Mouse (Mus musculus) heart, adult 11 months (tissue): ENCODE measurements at regions not wholly inside any gene's neighbourhood (a gene's known extent, or its start where the extent isn't known, plus 50 kb on each side); places are given as distances from the start of the nearest gene placed in this dataset.
A peak's percentile ranks its signal among the peaks of the same experiment; 100 is the strongest.

Source experiments
- DNase-seq: peaks from one replicate; pipeline ENCODE4 v3.0.0; 2022

DNA sequence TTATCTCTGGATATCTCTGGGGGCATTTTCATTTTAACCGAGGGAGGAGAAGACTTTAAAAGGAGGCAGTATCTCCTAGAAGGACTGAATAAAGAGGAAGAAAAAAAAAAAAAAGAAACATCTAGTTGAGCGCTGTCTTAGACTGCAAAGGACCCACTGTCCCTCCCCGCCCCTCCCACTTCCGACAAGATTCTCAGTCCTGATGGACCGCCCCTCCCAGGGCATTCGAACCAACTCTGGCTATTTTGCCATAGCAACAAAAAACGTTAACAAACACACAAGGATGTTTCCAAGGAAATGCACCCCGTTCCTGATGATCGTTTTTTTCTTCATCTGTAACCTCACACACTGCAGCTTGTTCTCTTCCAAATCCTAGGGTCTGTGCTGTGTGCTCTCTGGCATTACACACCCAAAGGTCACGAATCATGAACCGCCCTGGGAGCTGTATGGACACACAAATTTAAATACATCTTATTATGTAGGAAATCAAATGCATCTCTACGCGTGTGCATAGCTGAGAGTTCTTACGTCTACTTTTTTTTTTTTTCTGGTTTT is 75.8 kb downstream of the Rnd3 start:
- peak; percentile 89 for DNase-seq

DNA sequence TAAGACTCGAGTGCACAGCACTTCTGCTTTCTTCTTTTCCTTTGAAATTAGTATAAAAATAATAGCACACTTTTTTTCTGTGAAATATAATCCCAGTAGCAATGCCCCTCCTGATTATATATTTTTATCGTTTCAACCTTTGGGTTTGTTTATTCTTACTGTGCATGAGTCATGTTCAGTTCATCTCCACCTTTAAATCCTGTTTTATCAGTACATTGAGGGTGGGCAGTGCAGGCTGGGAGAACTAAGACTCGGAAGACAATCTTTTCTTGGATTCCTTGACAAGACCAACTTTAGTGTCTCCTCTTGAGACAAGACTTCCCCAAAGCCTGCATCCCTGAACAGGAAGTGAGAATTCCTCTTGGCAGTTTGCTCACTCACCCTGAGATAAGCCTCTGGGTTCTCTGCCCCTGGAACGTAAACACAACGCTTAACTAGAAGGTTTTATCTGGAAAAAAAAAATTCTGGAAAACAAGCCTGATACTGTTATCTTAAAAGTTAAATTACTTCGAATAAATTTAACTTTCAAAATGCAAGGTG is 76.5 kb downstream of the Rnd3 start:
- peak; percentile 78 for DNase-seq

DNA sequence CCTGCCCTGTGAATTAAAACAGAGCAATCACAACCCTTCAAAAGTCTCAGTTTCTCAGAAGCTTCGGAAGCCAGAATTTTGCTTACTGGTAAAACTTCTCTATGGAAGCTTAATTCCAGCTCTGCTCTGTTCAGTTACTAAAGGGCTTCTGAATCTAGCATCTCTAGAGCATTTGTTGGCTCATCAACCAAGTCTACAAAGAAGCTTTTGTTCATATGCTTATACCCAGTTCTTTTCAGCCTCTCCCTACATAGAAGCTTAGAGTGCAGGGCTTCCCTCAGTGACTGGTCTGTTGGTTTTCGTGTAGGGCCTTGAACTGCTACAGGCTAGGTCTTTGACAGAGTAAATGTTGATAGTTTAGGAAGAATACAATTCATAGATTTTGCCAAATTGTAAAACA is 78.0 kb downstream of the Rnd3 start:
- DNase-seq: no peak

DNA sequence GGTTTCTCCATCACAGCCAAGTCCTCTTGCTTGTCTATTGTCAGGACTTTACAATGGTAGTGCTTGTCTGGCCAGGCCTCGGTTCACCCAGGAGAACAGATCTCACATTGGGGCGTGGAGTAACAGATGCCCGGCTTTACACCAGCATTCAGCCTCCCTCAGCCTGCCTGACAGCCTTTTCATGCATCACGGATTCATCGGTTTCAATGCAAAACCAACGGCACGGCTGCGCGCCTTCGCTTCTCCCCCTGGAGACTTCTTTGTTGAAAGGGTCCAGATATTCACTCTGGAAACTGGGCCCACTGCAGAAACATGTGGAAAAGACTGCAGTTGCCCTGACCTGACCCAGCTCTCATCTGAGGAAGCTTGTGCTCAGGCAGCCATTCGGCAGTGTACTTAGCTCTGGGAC is 82.5 kb downstream of the Rnd3 start:
- DNase-seq: peak; percentile 84

DNA sequence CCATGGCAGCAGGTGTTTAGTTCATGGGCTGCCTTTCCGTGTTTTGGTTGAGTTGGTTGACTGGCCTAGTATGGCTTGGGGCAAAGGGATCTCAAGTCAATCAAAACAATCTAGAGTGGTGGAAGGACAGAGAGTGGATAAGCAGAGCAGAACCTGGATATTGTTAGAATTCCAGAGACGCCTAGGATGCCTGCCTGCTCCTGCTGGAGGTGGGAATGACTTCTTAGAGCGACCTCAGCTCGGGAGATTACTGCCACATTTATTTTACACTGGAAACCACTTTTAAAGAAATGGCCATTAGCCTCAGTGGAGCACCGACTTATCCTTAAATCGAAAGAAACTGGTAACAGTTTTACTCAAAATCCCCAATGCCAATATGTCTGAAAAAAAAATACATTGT is 83.1 kb downstream of the Rnd3 start:
- no peak for DNase-seq

DNA sequence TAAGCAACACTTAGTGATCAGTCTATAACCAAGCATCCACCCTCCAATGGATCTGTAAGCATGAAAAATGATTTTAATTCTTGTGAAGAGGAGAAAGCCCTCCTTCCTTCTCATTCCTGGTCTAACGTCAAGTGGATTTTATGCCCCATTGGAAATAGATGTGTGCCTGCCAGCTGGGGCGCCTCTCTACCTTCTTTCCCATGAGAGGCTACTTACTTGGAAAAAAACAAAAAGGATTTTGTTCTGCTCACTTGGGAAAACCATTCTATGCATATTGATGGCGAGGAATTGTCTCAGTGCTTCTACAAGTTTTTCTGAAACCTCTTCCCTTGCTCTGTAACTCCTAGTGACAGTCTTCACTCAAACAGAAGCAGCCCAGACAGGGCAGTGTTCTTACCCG is 84.1 kb downstream of the Rnd3 start:
- peak; percentile 22 for DNase-seq

DNA sequence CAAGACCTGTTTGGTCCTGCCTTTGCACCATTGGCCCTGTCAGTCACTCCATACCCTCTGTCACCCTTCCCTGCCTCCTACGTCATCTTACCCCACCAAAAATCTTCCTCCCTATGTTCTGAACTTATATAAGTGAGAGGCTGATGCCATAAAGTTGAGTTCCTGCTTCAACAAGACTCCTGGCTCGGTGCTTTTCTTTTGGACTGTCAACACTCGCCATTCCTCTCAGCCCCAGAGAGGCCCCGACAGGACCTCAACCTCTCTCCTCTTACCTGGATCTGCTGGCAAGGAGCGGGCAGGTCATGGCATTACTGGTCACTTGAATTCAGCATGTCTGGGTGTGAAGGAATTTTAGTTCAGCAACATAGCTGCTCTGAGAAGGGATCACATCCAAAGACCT is 86.9 kb downstream of the Rnd3 start:
- peak; percentile 70 for DNase-seq

DNA sequence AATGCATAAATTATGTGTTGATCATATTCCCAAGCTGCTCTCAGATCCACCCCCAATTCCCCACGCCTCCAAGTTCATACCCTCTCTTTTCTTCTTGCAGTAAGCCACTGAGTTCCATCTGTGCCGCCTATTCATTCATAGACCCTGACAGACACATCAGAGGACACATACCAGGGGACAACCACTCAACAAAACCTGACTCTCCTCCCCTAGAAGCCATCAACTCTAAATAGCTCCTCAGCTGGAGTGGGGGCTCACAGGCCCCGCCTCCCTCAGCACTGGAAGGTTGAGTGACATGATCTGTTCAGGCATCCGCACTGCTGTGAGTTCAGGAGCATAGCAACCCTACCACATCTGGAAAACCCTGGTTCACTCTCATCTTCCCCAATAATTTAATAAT is 90.8 kb downstream of the Rnd3 start:
- peak; percentile 82 for DNase-seq

DNA sequence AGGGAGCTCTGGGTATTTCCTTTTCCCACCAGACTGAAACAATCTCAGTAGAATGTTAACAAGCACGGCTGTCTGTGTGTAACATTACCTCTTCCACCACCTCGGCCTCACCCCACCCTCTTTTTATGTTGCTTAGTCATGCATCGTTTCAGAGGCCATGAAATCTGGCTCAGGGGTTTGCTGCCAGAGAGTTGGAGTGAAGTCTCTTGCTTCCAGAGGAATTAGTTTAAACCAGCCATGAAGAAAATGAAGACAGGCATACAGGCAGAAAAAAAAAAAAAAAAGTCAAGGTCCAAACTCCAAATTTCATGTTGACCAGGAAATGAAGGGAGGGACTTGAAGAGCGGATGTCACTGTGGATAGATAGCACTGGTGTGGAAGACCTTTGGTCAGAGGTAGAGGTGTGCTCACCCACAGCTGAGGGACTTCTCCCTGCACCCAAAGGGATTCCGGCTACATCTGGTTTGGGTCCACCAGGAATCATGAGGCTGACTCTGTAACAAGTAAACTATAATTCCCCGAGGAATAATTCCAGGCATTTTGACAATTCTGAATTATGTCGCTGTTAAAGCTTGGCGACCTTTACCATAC is 92.7 kb downstream of the Rnd3 start:
- no peak for DNase-seq

DNA sequence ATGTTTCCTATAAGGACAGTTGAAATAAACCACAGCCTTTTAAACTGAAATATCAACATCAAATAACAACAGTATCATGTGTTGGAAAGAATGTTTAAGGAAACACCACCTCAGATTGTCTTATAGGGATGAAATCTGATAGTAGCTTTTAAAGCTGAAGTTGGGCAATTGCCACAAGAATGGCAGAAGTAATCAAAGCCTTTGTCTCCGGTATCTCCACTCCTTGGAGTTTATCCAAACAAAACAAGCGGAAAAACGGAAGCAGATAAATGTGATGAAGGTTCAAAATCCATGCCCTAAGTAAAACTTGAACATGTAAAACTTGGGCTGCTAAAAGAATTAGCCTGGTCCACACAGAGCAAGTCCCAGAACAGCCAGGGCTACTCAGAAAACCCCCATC is 93.6 kb downstream of the Rnd3 start:
- no peak for DNase-seq

DNA sequence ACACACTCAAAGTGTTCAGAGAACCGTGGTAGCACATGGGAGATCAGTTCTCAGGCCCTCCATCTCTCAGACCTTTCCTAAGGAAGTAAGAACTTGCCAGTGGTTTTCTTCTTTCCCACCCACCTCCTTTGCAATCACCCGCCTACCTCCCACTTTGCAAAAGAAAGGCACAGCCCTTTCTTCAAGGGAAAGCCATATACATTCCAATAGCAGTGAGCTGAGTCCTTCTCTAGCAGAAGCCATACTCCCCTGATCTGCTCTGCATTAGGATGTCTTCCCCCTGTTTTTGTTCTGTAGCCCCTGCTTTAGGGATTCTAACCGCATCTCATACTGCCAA is 99.1 kb downstream of the Rnd3 start:
- no peak for DNase-seq

DNA sequence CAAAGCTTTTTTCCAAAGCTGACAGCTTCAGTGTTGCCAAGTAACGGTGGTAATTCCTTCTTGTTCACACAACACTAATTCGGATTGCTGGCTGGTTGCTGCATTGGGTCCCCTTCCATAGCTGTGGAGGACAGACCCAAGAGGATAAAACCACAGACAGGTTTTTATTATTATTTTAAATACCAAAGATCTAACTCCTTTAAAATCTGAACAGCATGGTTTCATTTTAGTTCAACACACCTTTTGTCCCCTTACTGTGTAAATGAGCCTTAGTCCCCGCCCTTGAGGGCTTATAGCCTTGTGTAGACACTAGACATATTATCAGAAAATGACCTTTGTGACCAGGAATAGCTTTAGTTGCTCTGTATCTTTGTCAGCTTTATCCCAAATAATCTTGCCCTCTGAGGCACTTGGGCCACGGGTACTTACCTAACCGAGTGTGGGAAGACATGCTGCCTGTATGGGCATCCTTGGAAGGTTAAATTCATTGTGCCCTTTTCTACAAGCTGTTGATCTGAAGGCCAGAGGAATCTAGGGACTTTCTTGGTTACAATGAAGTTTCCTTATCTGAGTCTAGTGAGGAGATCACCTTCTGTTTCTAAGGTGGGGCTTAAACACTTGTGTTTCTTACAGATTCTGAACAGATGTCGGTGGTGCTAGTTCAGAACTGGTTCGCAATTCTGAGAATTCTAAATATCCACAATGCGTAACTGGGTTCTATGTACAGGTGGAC is 99.6 kb downstream of the Rnd3 start:
- peak; percentile 27 for DNase-seq

DNA sequence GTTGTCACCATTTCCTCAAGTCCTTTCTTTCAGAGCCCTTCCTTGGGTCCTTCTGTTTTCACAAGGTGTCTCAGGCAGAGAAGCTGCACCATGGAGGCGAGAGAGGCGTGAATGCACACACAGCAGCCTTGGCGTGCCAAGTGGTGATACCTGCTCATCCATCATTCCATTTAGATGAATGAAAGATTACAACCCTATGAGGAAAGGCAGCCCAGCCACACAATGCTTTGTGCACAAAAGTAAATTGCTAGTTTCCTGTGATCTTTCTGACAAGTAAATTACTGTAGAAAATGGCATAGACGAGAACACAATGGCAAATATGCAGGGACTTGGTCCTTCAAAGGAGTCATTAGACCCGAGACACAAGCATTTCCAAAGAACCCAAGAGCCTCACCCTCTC is 101.4 kb downstream of the Rnd3 start:
- DNase-seq: peak; percentile 40

DNA sequence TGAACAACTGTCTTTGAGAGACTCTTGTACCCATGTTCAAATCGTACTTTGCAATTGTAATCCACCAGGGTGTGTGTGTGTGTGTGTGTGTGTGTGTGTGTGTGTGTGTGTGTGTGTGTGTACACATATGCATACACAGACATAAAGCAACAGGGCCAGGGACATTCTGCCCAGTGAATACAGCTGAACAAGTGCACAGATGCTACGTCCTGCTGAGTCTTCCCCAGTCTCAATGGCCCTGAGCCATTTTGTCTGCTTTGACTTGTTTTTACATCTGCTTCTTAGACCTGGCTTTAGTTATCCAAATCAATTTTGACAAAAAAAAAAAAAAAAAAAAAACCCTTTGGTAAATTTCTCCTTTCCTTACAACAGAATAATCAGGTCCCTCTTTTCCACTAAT is 103.3 kb downstream of the Rnd3 start:
- DNase-seq: peak; percentile 3

DNA sequence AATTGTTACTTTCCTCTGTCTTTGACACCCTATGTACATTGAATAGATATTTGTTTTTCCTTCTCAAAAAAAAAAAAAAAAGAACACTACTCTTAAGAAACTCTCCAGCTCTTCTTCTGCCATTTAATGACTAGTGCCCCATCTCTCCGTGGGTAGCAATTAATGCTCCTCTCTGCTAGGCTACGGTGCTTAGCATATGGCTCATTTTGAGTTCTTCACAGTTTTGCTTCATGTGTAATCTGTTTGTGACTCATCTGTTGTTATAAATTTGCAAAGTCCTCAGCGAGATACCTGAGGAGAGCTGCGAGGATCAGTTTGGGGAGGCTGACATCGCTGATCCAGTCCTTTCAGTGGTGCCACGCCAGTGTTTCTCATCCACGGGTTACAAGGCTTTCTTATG is 107.8 kb downstream of the Rnd3 start:
- peak; percentile 54 for DNase-seq

DNA sequence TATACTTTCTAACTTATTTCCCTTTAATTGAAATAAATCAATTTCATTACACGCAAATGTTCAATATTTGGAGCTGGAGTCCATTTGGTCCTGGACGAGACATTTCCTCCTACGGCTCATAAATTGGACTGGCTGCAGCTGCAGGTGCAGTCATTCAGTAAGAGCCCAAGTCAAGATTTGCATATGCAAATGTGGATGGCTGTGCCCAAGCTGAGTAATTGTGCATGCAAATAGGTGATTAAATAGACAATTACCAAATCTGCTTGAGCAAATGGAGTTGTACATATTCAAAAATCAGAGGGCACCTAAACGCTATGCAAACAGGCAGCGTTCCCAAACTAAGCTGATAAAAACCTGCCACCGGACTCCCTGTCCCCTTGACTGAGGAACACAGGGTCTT is 110.2 kb downstream of the Rnd3 start:
- DNase-seq: no peak

DNA sequence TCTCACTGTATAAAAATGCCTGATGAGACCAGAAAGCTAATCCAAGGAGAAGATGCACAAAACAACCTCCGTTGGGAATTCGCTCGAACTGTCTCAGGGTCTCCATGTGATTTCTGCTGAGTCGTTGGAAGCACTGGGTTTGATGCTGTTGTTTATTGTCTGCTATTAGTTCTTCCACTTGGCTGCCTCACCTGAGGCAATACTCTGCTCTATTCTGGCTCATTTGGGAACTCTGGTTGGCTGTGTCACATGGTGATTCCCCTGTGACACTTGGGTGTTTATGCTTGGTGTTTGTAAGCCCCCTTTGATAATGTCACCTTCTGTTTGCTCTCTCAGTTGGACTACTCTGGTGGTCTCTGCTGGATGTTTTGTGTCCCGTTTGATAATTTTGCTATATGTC is 111.9 kb downstream of the Rnd3 start:
- peak; percentile 69 for DNase-seq

DNA sequence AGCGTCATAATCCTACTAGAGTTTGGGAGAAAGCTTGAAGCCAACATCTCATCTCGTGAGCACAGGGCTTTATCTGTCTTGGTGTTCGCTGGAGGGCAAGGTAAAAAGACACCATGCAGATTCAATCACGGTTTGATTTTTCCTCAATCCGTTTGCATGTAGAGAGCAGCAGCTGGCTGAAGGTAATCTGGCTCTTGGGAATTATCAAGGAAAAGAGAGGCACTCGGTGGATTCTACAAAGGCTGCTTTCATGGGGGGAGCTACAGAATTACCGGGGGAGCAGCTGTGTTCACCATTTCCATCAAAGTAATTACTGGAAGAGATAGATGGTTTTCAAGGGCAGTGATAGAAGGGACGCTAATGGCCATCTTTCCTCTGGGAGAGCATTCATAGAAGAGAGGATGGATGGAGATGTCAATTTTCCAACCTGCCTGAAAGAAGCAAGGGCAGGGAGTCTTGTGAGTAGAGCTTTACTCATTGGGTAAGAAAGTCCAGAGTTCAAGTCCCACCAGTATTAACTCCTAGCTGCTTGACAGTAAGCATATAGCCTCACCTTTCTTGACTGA is 112.6 kb downstream of the Rnd3 start:
- no peak for DNase-seq

DNA sequence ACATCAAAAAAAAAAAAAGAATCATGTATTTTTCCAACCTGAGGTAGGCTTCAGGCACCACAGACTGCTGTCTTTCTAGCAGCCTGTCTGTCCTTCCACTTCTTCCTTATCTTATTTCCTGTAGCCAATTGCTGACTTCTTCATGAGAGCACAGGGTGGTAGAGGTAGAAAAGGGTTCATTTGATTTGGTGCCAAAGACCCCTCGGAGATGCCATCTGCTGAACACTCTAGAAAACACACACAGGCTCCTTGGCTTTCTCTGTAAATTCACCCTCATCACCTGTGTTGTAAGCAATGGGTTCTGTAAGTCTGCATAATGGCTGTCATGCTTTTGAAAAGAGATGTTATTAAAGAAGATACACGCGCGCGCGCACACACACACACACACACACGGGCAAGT is 115.0 kb downstream of the Rnd3 start:
- DNase-seq: peak; percentile 9

DNA sequence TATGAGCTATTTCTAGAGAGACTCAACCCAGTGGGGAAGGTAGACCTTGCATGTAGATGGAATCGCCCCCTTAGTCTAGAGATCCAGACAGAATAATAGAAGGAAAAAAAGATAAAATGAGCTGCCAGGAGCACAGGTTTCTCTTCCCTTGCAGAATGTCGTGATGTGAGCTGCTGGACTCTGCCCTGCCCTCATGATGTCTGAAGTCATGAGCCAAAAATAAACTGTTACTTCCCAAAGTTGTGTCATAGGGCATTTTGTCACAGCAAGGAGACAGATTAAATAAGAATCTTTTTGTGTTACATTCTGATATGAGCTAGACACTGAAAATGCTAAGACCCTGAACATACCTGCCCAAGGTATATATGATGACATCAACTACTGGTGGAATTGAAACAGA is 126.4 kb downstream of the Rnd3 start:
- no peak for DNase-seq

DNA sequence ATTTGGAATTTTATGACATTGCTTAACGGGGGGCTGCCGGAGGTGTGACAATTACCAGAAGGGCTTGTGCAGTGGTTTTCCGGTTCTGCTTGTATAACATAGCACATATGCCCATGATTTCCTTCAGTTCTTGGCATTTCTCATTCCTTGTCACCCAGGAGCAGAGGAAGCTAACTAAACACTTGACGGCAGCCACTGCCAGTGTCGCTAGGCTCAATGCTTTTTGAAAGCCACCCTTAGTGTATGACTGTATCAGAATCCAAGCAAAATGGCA is 132.8 kb downstream of the Rnd3 start:
- DNase-seq: no peak

DNA sequence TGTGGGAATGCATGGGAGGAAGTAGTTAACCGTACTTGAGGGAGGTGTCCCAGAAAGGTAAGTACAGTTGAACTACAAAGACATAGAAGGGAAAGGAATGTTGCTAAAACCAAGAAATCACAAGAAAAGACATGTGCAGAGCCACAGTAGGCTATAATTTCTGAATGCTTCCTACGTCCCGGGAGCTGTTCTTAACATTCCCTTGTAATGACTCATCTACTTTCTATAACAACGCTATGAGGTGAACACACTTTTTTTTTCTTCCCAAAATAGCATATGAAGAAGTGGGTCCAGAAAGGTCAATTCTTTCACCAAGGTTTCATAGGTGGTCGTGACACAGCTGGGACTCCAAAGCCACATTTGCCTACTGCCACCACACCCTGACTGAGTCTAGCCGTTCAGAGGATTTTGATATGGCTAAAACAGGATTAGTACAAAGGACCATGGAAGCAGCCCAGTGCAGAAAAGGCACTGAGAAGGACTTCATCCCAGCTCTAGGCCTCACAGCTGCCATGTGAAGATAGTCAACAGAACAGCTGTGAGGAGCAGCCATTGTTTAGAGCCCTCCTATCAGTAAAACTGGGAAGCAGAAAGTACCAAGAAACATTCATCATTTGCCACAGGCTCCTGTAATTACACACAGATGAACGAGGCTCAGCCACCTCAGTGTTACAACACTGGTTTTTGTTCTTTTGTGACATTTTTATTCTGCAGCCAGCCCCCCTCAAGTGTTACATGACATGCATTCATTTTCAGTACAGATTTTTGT is 133.4 kb downstream of the Rnd3 start:
- no peak for DNase-seq

DNA sequence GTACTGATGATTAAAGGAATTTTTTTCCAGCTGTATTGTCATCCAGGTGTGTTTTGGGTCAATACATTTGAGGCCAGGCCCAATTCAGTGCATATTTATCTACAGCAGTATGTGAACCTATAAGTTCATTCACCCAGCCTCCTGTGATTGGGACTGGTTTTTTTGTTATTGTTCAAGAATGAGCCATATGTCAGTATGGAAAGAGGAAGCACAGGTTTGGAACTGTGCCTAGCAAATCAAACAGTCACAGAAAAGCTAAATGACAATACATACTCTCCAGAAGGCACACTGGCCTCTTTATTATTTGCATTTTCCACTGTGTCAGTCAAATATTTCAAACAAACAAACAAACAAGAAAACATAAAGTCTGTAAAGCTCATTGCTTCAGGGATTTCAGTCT is 134.7 kb downstream of the Rnd3 start:
- DNase-seq: no peak

DNA sequence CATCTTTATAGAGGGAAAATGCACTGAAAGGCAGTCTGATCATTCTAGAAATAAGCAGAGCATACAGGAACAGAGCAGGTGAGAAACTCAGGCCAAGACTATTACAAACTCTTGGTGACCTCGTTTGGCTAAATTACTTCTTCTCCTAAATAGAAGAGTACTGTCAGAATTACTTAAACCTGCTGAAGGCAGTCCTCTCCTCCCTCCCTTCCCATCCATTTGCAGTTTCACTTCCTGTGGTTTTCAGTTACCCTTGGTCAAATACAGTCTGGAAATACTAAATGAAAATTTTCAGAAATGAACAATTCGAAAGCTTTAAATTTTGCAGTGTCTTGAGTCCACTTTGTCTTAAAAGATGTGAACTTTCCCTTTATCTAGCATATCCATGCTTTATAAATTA is 135.8 kb downstream of the Rnd3 start:
- DNase-seq: no peak
